Mouse (Mus musculus) c-Kit-negative CD71-positive TER-119-positive erythroid progenitor cells, embryonic 14.5 days (primary cell): ENCODE data around the gene Caprin1.

Experiments
- DNase-seq: peaks from one replicate; pipeline ENCODE4 v3.0.0-alpha.2; 2013; ENCODE audit warnings: low read depth, low spot score

Gene Caprin1

GRCm38 (mm10) chr2:103728027-103728540 lies 69.4 kb downstream of the Caprin1 start:
- DNase-seq = no peak

GRCm38 (mm10) chr2:103724521-103724920 lies 72.9 kb downstream of the Caprin1 start:
- DNase-seq = no peak

GRCm38 (mm10) chr2:103719292-103719646 lies 78.2 kb downstream of the Caprin1 start:
- no peak for DNase-seq

GRCm38 (mm10) chr2:103718594-103719291 lies 78.7 kb downstream of the Caprin1 start:
- peak; percentile 12 for DNase-seq

- no peak for DNase-seq
Observed at GRCm38 (mm10) chr2:103714412-103714811, 83.0 kb downstream of the Caprin1 start.

- no peak for DNase-seq
Observed at GRCm38 (mm10) chr2:103713831-103714230, 83.6 kb downstream of the Caprin1 start.
